Mouse (Mus musculus) ES-Bruce4 (cell line): Measurements from ENCODE around the gene Pimreg. TPM values are rescaled to one million over a fixed set of nuclear protein-coding genes. Genes with fewer than 3 reads are reported as not detected.

Experiments
- H3K27ac ChIP-seq: 2 replicates; pipeline ENCODE4 v1.5.1; 2012; ENCODE audit warnings: low read length, inconsistent platforms; ENCODE audit not compliant: insufficient read depth
- H3K27me3 ChIP-seq: 2 replicates; pipeline ENCODE4 v1.6.1; 2012; ENCODE audit warnings: mild to moderate bottlenecking, low read length, inconsistent platforms; ENCODE audit not compliant: control insufficient read depth, poor library complexity, insufficient read depth, severe bottlenecking
- H3K36me3 ChIP-seq: 2 replicates; pipeline ENCODE4 v1.6.1; 2012; ENCODE audit warnings: inconsistent platforms, mild to moderate bottlenecking, low read length, moderate library complexity; ENCODE audit not compliant: control insufficient read depth, poor library complexity, insufficient read depth, severe bottlenecking
- H3K4me1 ChIP-seq: one replicate; pipeline ENCODE4 v1.8.1; 2011; ENCODE audit warnings: low read length; ENCODE audit not compliant: control insufficient read depth, insufficient read depth
- H3K4me3 ChIP-seq: 2 replicates; pipeline ENCODE4 v1.5.1; 2011; ENCODE audit warnings: low read depth, mild to moderate bottlenecking, low read length
- H3K9ac ChIP-seq: 2 replicates; pipeline ENCODE4 v1.6.1; 2012; ENCODE audit warnings: low read depth, mild to moderate bottlenecking, inconsistent platforms; ENCODE audit not compliant: poor library complexity, severe bottlenecking
- H3K9me3 ChIP-seq: replicated peaks from 2 replicates; pipeline ENCODE4 v1.6.1; 2012; ENCODE audit warnings: mild to moderate bottlenecking, low read length, inconsistent platforms; ENCODE audit not compliant: control insufficient read depth, poor library complexity, insufficient read depth, severe bottlenecking
- CTCF ChIP-seq: IDR thresholded peaks from one replicate; pipeline ENCODE4 v1.8.1; 2011; ENCODE audit warnings: low read depth, low read length
- EP300 ChIP-seq: IDR thresholded peaks from 2 replicates; pipeline ENCODE4 v1.6.1; 2011; ENCODE audit warnings: low read depth, low read length; ENCODE audit not compliant: insufficient read depth
- POLR2A ChIP-seq: IDR thresholded peaks from one replicate; pipeline ENCODE4 v1.8.1; 2011; ENCODE audit warnings: low read length; ENCODE audit not compliant: insufficient read depth
- polyA plus RNA-seq: library from polyadenylated mRNA; stranded (reverse); fragments of >200 nt; gene quantifications from 2 replicates; pipeline ENCODE4 v1.2.4, GENCODE M21; 2011; ENCODE audit warnings: low read depth; ENCODE audit not compliant: missing spikeins, insufficient read depth, insufficient read length

The Pimreg gene
- polyA plus RNA-seq, 1 experiment = 43.6 TPM

- no peaks in the 10 kb centered on the region for H3K4me1 ChIP-seq
- no peak overlapping the region for H3K27ac ChIP-seq
- no peaks in the 10 kb centered on the region for H3K36me3 ChIP-seq
- no peak for TF ChIP-seq POLR2A
- TF ChIP-seq EP300 = no peak
- no peak for TF ChIP-seq CTCF
- no peak overlapping the region for H3K9ac ChIP-seq
- H3K9me3 ChIP-seq = no peaks in the 10 kb centered on the region
- no peak overlapping the region for H3K4me3 ChIP-seq
- H3K27me3 ChIP-seq = no peaks in the 10 kb centered on the region
Observed at GRCm38 (mm10) chr11:72032091-72032490, 9.7 kb upstream of the Pimreg start.

- Histone ChIP-seq H3K36me3 (no peaks in the 10 kb centered on the region), H3K9me3 (no peaks in the 10 kb centered on the region), H3K27me3 (no peaks in the 10 kb centered on the region), H3K4me1 (no peaks in the 10 kb centered on the region), H3K9ac (no peak overlapping the region), H3K27ac (no peak overlapping the region), H3K4me3 (no peak overlapping the region)
- TF ChIP-seq POLR2A (no peak), CTCF (no peak), EP300 (no peak)
Observed at GRCm38 (mm10) chr11:72032589-72032988, 9.2 kb upstream of the Pimreg start.

GRCm38 (mm10) chr11:72037409-72037808, 4.4 kb upstream of the Pimreg start, which contains the start of gene Aipl1:
Gene Aipl1, minus strand, starts transcription at chr11:72037509.
- TF ChIP-seq POLR2A (no peak), CTCF (no peak), EP300 (no peak)
- H3K4me1 ChIP-seq = peaks cover 3% of the 10 kb centered on the region
- H3K27ac ChIP-seq = no peak within 1 kb of the TSS
- no peak within 1 kb of the TSS for H3K9ac ChIP-seq
- H3K36me3 ChIP-seq = no peaks in the 10 kb centered on the region
- H3K4me3 ChIP-seq = no peak within 1 kb of the TSS
- no peaks in the 10 kb centered on the region for H3K27me3 ChIP-seq
- no peaks in the 10 kb centered on the region for H3K9me3 ChIP-seq

GRCm38 (mm10) chr11:72037996-72038395, 3.8 kb upstream of the Pimreg start:
- Histone ChIP-seq H3K4me1 (peaks cover 3% of the 10 kb centered on the region), H3K4me3 (no peak overlapping the region), H3K9ac (no peak overlapping the region), H3K36me3 (no peaks in the 10 kb centered on the region), H3K27ac (no peak overlapping the region), H3K9me3 (no peaks in the 10 kb centered on the region), H3K27me3 (no peaks in the 10 kb centered on the region)
- TF ChIP-seq POLR2A (no peak), CTCF (peak; percentile 57)

GRCm38 (mm10) chr11:72039599-72040386, 2.0 kb upstream of the Pimreg start:
- H3K27ac ChIP-seq = no peak overlapping the region
- peaks cover 3% of the 10 kb centered on the region for H3K4me1 ChIP-seq
- no peak overlapping the region for H3K9ac ChIP-seq
- H3K36me3 ChIP-seq = no peaks in the 10 kb centered on the region
- H3K4me3 ChIP-seq = no peak overlapping the region
- TF ChIP-seq CTCF (no peak), EP300 (no peak), POLR2A (no peak)
- no peaks in the 10 kb centered on the region for H3K27me3 ChIP-seq
- H3K9me3 ChIP-seq = no peaks in the 10 kb centered on the region

- TF ChIP-seq CTCF (no peak), POLR2A (no peak), EP300 (no peak)
- Histone ChIP-seq H3K27me3 (no peaks in the 10 kb centered on the region), H3K9me3 (no peaks in the 10 kb centered on the region), H3K4me3 (peak overlapping the region; percentile 89), H3K27ac (no peak overlapping the region), H3K4me1 (peaks cover 3% of the 10 kb centered on the region), H3K36me3 (no peaks in the 10 kb centered on the region; the same call in 1 of the 2 replicates), H3K9ac (peak overlapping the region; percentile 46)
Observed at GRCm38 (mm10) chr11:72041290-72041767, 503 bp upstream of the Pimreg start.
